Mouse (Mus musculus): ENCODE measurements around the gene Epor.

The Epor gene

DNA sequence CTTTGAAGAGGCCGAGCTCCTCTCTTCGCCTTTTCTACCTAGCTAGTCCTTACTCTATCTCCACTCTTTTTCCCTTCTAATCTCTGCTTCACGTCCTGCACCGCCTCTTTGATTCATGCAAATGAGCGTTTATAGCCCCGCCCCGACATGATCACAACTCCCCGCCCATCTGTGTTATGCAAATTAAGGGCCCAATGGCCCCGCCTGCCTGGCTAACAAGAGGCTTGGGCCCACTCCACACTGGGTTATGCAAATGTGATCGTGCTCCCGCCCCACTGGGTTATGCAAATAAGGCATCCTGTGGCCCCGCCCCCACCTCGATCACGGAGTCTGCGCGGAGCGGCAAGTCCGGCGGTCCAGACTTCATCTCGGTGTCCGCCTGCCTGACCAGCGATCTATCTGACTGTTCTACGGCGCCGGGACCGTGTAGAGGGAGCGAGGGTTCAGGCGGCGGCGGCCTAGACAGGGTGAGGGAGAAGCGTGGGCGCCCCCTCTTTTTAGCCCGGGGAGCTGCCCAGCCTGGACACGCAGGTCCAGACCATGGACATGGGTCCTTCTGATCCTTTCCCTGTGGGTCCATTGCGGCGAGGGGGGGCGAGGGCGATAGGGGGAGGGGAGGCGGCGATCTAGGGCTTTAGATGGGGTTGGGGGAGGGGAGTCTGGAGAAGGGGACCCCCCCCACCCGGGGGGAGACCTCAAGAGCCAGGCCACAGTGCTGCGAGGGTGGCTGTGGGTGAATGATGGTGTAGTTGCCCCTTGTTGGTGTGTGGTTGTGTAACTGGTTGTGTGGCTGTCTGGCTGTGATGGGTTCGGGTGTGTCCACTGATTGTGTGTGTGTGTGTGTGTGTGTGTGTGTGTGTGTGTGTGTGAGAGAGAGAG is 26.4 kb downstream of the Epor start, which contains the start of gene Plppr2:
Plppr2 (plus strand) TSS at position 342 of the 879 bp plus-strand sequence.
- DNase-seq (ENCODE audit: low read depth, low spot score) = peak; percentile 97

DNA sequence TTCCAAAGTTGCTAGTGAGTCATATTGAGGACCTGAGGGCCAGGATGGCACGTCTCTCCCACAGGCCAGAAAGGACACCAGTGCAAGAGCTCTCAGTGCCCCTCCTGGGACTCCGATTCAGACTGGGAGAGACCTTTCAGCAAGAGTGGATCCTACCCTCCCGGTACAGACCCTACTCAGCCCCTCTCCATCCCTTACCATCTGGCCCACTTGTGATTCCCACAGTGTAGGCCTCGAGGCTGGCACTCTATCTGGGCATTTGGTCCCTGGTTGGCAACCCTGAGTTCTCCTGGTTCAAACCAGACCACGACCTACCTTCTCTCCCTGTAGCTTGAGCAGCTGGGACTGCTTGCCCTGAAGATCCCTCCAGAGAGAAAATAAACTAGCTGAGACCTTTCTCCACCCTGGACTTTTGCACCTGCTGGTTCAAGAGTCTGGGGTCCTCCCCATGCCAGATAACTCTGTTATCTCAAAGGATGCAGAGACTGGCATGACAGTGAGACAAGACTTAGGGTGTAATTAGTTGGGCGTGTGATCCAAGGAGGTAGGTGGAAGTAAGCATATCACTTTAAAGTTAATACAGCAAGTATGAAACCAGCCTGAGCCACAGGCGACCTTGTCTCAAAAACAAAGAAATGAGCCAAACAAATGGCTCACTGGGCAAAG is 27.7 kb downstream of the Epor start:
- DNase-seq (ENCODE audit: low read depth, low spot score) = no peak

DNA sequence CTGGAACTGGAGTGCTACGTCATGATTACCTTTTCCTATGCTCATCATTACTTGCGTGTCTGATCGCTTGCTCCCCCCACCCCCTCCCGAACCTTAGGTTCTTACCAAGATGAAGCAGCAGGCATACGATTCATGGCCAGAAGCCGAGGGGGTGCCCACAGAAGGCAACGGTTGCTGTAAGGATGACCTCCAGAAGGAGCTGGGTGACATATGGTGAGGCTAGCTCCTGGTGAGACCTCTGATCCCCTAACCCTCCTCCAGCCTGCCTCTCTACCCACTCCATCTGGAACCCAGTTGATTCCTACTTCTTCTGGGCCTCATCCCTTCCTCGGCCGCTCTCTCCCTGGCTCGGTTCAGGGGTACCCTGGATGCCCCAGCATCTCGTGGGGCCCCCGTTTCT is 29.3 kb downstream of the Epor start:
- DNase-seq (ENCODE audit: low read depth, low spot score) = no peak

DNA sequence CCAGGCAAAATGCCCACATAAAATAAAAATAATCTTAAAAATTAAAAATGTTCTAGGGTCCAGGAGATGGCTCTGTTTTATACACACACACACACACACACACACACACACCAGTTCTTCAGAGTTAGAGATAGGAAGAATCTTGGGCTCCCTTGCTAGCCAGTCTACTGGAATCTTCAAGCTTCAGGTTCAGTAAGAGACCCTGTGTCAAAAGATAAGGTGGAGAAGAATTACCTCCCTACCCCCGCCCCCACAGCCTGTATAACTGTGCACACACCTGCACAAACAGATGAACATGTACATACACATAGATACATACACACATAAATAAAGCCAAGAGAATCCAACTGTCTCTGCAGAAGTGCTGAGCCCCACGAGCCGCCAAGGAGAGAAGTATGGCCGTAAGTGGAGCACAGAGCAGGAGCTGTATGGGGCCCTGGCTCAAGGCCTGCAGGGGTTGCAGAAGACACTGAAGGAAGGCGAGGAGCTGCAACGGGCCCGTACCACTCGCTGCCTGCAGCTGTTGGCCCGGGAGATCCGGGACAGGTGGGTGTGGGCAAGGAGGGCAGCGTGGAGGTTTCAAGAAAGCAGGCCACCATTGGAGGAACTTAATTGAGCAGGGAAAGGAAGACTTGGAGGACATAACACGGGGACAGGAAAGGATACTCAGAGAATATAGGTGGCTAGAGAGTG is 30.7 kb downstream of the Epor start:
- DNase-seq (ENCODE audit: low read depth, low spot score) = no peak

DNA sequence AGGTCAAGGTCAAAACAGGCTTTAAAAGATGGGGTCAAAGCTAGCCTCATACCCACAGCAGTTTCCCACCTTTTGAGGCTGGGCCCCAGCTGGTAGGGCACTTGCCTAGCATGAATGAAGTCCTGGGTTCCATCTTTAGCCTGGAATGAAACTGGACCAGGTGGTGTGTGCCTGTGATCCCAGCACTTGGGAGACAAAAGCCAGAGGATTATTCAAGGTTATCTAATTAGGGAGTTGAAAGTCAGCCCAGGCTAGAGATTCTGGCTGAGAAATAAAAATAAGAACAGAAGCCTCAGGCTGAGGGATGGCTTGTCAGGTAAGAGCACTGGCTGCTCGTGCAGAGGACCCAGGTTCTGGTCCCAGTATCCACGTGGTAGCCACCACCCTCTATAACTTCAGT is 31.3 kb downstream of the Epor start:
- DNase-seq (ENCODE audit: low read depth, low spot score) = no peak

DNA sequence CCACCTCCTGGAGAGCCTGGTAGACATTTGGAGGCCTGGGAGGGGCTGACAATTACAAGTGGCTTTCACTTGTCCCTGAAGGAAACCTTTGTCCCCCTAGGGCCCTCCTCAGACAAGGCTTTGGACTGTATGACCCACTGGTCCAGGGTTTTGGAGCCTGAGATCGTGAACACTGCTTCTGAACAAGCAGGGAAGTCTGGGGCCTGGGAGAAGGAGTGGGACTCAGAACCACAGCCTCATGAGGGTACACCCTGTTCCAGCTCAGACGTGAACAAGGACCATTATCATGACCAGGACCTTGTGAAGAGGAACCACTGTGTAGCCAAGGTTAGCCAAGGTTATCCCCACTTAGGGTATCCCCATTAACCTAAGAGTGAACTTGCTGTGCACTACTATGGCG is 34.1 kb downstream of the Epor start:
- no peak for DNase-seq (ENCODE audit: low read depth, low spot score)

DNA sequence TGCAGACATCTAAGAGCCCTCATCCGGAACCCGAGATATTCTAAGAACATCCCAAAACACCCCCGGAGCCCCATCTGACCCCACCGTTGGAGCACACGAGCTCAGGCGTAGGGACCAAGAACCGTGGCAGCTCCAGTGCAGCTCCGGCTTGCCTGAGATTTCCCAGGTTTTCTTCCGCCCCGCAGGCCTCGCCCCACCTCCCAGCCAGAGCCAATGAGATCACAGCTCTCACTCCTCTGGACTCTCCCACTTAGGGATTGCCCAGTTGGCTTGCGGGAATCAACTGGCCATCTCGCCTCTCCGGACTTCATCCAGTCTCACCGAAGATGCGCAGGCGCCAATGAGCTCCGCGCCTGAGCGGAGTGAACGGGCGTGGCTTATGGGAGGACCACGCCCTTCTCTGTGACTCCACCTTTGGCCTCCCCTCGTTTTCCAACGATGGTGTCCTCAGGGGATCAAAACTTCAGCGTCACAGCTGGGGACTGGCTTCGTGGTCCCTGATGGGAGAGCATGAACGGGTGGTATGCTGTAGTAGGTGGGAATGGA is 36.0 kb downstream of the Epor start, which contains the start of the genes Ccdc159 and Tmem205:
Ccdc159 (plus strand) TSS at position 264 of the 546 bp plus-strand sequence.
Tmem205 (minus strand) TSS at position 349 of the 546 bp plus-strand sequence.
- peak; percentile 98 for DNase-seq (ENCODE audit: low read depth, low spot score)

DNA sequence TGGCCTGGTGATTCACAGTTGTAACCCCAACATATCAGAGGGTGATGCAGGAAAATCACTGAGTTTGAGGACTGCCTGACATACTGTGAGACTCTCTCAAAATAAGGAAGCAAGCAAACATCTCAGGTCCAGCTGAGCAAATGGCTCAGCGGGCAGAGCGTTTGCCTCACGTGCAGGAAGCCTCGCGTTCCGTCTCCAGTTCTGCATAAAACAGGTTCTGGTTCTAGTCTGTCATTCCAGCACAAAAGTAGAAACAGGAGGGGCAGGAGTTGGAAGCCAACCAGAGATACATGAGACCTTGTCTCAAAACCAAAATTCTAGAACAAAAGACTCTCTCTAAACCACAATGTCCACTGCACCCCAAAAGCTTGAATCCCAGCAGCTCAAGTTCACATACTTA is 36.5 kb downstream of the Epor start:
- DNase-seq (ENCODE audit: low read depth, low spot score) = no peak

DNA sequence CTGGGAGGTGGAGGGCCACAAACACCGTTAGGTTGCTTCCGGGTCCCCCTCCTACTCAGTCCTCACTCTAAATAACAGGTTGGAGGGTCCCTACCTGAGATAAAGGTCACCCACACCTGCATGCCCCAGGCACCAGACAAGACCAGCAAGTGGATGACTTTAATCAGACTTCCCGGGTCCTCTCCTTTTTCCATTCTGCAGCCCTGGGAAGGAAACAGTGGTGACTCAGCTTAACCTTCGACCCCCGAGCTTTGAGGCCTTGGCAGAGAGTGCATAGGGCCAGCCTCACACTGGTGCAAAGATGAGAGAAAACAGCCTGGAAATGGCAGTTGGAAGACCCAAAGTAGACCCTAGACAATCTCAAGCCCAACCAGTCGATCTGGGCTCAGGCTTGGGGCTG is 37.2 kb downstream of the Epor start:
- DNase-seq (ENCODE audit: low read depth, low spot score) = no peak

DNA sequence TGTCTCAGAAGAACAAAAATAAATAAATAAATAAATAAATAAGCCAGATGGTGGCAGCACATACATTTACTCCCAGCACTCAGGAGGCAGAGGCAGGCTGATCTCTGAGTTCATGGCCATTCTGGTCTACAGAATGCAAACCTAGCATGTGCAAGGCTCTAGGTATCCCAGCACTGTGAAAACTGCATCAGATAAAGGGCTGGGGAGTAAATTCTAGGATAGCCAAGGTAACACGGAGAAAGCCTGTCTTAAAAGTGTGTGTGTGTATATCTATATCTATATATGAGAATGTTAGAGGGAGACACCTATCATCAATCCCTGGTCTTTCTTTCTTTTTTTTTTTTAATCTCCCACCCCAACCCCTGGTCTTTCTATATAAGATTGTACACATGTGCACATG is 37.8 kb downstream of the Epor start:
- DNase-seq (ENCODE audit: low read depth, low spot score) = no peak

DNA sequence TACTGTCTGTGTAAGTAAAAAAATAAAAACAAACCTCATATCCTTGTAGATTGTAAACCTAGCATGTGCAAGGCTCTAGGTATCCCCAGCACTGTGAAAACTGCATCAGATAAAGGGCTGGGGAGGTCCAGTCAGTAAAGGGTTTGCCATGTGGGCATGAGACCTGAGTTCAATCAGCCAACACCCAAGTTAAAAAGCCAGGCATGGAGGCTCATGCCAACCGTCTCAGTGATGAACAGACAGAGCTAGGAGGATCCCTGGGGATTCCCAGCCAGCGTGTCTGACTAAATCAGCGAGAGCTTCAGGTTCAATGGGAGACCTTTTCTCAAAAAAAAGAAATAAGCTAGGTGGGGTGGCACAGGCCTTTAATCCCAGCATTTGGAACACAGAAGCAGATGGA is 38.3 kb downstream of the Epor start:
- no peak for DNase-seq (ENCODE audit: low read depth, low spot score)

DNA sequence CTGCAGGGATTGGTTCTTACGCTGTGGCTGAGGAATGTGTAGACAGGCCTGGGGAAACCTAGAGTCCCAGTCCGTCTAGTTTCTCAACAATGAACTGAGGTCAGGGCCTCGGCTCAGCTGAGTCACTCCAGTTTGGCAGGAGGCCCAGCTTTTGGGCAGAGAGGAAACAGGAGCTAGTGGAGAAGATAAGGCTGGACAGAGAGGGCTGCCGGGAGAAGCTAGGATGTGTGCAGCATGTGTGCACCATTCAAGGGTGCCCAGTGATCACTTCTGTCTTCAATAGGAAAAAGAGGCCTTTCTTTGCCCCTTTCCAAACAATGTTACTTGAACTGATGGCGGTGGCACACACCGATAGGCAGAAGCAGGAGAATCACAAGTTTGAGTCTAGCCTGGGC is 39.2 kb downstream of the Epor start:
- DNase-seq (ENCODE audit: low read depth, low spot score) = no peak

DNA sequence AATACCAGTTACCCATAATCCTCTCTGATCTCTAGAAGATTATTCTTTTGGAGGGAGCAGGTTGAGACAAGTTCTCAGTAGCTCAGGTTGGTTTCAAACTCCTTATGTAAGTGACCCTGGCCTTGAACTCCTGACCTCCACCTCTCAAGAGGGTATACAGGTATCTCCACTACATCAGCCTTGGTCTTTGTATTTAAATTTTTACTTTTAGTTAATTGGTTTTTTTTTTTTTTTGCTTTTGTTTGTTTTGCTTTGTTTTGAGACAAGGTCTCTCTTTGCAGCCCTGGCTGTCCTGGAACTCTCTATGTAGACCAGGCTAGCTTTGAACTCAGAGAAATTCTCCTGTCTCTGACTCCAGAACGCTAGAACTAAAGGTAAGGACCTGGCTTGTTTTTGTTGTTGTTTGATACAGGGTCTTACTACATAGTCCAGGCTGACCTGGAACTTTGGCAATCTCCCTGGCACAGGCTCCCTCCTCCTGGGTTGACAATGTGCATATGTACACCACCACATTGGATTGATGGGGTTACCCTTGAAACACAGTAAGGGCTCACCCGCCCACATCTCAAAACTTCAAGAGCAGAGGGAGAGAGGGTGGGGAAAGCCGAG is 39.7 kb downstream of the Epor start:
- DNase-seq (ENCODE audit: low read depth, low spot score) = no peak

DNA sequence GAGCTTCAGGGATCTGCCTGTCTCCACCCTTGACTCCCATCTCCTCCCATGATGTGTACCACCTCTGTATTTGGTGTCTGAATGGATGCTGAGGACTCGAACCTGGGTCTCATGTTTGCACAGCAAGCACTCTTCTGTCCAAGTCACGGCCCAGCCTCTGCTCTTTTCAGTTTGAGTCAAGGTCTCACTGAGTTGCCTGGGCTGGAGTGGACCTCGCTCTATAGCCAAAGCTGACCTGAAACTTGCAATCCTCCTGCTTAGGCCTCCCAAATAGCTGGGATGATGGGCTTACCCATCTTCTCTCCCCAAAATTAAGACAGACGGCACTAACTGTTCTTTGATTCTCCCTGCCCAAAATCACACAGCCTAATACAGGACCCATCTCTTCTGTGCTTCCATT is 40.3 kb downstream of the Epor start:
- DNase-seq (ENCODE audit: low read depth, low spot score) = no peak

DNA sequence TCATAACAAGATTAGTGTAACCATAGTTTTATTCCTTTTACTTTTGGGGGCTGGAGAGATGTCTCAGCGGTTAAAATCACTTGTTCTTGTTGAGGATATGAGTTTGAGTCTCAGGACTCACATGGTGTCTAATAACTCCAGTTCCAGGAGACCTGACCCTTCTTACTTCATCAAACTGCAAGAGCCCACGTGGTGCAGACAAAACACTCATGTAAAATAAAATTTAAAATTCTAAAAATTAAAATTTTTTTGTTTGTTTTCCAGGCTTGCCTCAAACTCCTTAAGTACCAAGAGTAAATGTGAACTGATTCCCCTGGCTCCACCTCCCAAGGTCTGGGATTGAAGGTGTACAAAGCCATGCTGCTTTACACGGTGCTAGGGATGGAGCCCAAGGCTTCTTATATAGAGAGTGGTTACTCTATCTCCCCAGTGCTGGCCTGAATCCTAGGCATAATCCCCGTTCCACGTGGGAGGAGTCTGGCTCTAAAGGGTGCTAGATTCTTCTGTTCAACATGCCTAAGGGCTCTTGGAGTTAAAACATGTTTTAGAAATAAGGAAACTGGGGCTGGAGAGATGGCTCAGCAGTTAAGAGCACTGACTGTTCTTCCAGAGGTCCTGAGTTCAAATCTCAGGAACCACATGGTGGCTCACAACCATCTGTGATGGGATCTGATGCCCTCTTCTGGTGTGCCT is 44.5 kb downstream of the Epor start:
- DNase-seq (ENCODE audit: low read depth, low spot score) = peak; percentile 42

DNA sequence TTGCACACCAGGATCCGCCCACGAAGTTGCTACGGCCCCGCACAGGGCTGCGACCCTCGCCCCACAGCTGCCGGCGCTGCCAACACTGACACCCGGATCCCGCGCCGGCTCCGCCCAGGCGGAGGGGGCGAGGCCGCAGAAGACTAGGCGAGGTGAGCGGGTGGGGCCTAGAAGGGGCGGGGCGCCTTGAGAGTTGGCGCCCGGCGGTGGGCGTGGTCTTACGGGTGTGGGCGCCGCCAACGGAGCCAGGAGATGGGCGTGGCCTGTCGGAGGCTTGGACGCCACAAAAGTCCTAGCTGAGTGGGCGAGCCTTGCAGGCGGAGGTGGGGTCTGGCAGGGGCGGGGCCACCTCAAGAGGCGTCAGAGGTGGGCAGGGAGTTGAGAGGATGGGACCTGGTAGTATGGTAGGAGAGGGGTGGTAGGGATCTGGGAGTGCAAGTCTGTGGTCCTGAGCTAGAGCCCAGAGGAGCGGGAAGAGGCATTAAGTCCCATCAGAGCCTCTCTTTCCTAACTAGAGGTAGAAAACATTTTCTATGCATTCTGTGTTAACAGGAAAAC is 45.2 kb downstream of the Epor start, which contains the start of gene Rab3d:
Rab3d (minus strand) TSS at position 158 of the 558 bp plus-strand sequence.
- peak; percentile 79 for DNase-seq (ENCODE audit: low read depth, low spot score)

DNA sequence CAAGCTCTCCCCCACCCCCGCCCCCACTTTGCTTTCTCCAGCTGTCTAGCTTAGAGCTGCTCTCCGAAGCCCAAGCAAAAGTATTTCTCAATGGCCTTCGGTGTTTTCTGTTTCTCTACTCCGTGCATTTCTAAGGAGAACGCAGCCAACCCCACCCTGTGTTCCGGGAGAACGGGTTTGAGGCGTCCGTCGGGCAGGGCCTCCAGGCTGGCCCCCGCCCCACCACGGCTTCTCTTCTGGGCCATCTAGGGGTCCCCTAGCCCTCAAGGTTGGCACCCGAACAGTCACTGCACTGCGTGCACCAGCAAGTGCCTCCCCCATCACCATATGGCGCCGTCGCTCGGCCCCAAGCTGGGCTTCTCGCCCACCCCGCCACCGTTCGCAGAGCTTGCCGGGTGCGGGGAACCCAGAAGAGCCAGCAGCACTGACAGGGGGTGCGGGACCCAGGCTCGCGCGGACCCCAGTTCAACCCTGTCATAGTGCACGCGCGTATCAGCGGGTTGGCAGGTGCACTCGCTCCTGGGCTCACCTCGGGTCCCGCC is 45.7 kb downstream of the Epor start:
- DNase-seq (ENCODE audit: low read depth, low spot score) = peak; percentile 80

DNA sequence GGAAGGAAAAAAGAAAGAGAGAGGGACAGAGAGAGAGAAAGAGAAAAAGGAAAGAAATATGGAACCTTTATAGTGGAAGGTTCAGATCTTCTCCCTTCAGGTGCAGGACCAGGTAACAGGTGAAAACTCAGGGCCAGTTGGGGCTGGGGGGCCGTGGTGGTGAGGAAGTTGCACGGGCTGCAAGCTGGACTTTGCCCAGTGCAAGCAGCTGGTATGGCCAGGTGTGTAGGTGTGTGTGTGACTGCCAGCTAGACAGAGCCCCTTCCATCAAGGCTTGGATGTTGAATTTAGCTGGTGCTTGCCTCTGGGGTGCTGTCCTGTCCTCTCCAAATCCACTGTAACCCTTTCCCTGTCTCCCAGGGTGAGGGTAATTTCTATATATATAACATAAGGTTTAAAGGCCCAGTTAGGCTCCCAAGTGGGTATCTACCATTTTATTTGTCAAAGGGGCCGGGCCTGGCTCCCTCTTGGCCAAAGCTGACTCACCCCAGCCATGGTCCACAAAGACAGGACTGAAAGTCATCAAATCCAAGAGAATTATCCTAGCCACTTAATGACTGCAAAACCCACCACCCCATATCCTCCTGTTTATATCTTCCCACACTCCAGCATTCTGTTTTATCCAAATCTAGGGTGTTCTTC is 46.3 kb downstream of the Epor start:
- no peak for DNase-seq (ENCODE audit: low read depth, low spot score)

DNA sequence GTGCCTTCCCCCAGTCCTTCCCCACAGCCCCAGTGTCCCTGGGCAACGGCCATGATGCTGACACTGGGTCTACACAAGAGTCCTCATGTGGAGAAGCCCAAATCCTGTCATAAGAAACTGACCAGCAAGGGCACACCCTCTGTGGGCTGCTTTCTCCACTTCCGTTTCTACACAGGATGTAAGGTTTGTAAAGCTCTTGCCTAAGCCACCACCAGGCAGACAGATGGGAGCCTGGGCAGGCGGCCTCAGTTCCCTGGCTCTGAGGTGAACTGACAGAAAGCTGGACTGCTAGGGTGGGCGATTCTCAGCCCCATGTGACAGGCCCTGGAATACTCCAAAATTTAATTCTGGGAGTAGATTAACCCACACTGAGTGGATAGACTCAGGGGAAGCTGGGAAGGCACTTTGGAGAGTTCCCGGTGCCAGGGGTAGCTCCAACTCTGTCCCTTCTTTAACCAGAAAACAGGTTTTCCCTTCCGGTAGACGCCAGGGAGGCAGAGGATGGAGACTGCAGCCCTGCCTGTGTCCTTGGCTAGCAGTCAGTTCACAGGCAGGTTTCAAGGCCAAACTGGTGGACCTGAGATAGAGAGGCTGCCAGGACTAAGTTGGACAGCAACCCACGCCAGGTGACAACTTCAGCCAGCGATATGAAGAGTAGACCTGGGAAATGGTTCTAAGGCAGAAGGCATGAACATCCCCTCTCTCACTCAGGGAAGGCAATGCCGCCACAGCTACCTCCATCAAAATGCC is 53.7 kb downstream of the Epor start:
- DNase-seq (ENCODE audit: low read depth, low spot score) = no peak

All from telencephalon, adult 2 months (tissue).